Mouse (Mus musculus) erythroblast, embryonic 14.5 days (primary cell): ENCODE results near the gene Psmd1. TPM values are rescaled to one million over a fixed set of nuclear protein-coding genes. Genes with fewer than 3 reads are reported as not detected.

Experiments
- H3K27me3 ChIP-seq: 2 replicates; pipeline ENCODE4 v1.6.1; 2012; ENCODE audit warnings: inconsistent platforms; ENCODE audit not compliant: control insufficient read depth
- H3K36me3 ChIP-seq: 2 replicates; pipeline ENCODE4 v1.6.1; 2012; ENCODE audit warnings: mild to moderate bottlenecking, inconsistent platforms; ENCODE audit not compliant: control insufficient read depth
- H3K4me1 ChIP-seq: 2 replicates; pipeline ENCODE4 v1.6.1; 2012; ENCODE audit warnings: inconsistent platforms; ENCODE audit not compliant: control insufficient read depth
- H3K4me3 ChIP-seq: replicated peaks from 2 replicates; pipeline ENCODE3; 2012; ENCODE audit warnings: moderate library complexity, mild to moderate bottlenecking, inconsistent platforms
- H3K9me3 ChIP-seq: 2 replicates; pipeline ENCODE4 v1.6.1; 2012; ENCODE audit warnings: low read length, inconsistent platforms, mixed read lengths; ENCODE audit not compliant: control insufficient read depth
- GATA1 ChIP-seq: IDR thresholded peaks from 2 replicates; pipeline ENCODE4 v1.6.1; 2012; ENCODE audit warnings: low read length, inconsistent platforms, mixed read lengths
- TAL1 ChIP-seq: IDR thresholded peaks from 3 replicates; pipeline ENCODE4 v1.6.1; 2012; ENCODE audit warnings: low read length, inconsistent platforms, mixed read lengths
- polyA plus RNA-seq: library from polyadenylated mRNA; stranded (reverse); fragments of >175 nt; gene quantifications from 2 replicates; pipeline ENCODE4 v1.2.3, GENCODE M21; 2012

Psmd1 gene
- polyA plus RNA-seq, 1 experiment, result 3.8 TPM

GRCm38 (mm10) chr1:86040817-86041216 is 23.4 kb upstream of the Psmd1 start:
- H3K27me3 ChIP-seq, result peaks cover 35% of the 10 kb centered on the region
- no peaks in the 10 kb centered on the region for H3K36me3 ChIP-seq
- H3K4me1 ChIP-seq, result no peaks in the 10 kb centered on the region
- no peak for TF ChIP-seq GATA1
- TF ChIP-seq TAL1, result no peak
- H3K9me3 ChIP-seq, result no peaks in the 10 kb centered on the region; the same call in 1 of the 2 replicates
- H3K4me3 ChIP-seq, result no peak overlapping the region

- H3K4me3 ChIP-seq, result no peak overlapping the region
- peaks cover 69% of the 10 kb centered on the region for H3K27me3 ChIP-seq
- TF ChIP-seq TAL1 (no peak), GATA1 (no peak)
These were observed 19.1 kb upstream of the Psmd1 start for GRCm38 (mm10) chr1:86045056-86045455.

GRCm38 (mm10) chr1:86045848-86046805 is 18.1 kb upstream of the Psmd1 start, which contains the start of gene 2810459M11Rik:
TSS of gene 2810459M11Rik (plus strand) at chr1:86045863.
- peaks cover 7% of the 10 kb centered on the region; the same call in 1 of the 2 replicates for H3K9me3 ChIP-seq
- peaks cover 73% of the 10 kb centered on the region for H3K27me3 ChIP-seq
- H3K4me3 ChIP-seq, result peak within 1 kb of the TSS; percentile 57
- H3K36me3 ChIP-seq, result no peaks in the 10 kb centered on the region; the same call in 1 of the 2 replicates
- no peak for TF ChIP-seq GATA1
- no peak for TF ChIP-seq TAL1
- H3K4me1 ChIP-seq, result no peaks in the 10 kb centered on the region

More at GRCm38 (mm10) chr1:86045056-86045455, 19.1 kb upstream of the Psmd1 start:
- H3K4me1 ChIP-seq, result no peaks in the 10 kb centered on the region
- no peaks in the 10 kb centered on the region; the same call in 1 of the 2 replicates for H3K36me3 ChIP-seq
- H3K9me3 ChIP-seq, result peaks cover 7% of the 10 kb centered on the region; the same call in 1 of the 2 replicates

- Histone ChIP-seq H3K36me3 (no peaks in the 10 kb centered on the region; the same call in 1 of the 2 replicates), H3K4me1 (no peaks in the 10 kb centered on the region), H3K27me3 (peaks cover 73% of the 10 kb centered on the region), H3K9me3 (peaks cover 7% of the 10 kb centered on the region; the same call in 1 of the 2 replicates), H3K4me3 (peak overlapping the region; percentile 57)
- no peak for TF ChIP-seq TAL1
- TF ChIP-seq GATA1, result no peak
These were observed 17.2 kb upstream of the Psmd1 start for GRCm38 (mm10) chr1:86046833-86047563.

- Histone ChIP-seq H3K4me3 (no peak overlapping the region), H3K27me3 (peaks cover 67% of the 10 kb centered on the region), H3K9me3 (peaks cover 7% of the 10 kb centered on the region; the same call in 1 of the 2 replicates), H3K4me1 (no peaks in the 10 kb centered on the region), H3K36me3 (peaks cover 2% of the 10 kb centered on the region; the same call in 1 of the 2 replicates)
- TF ChIP-seq GATA1 (no peak), TAL1 (no peak)
These were observed 16.0 kb upstream of the Psmd1 start for GRCm38 (mm10) chr1:86048231-86048630.

- H3K9me3 ChIP-seq, result peaks cover 7% of the 10 kb centered on the region; the same call in 1 of the 2 replicates
These were observed 15.4 kb upstream of the Psmd1 start for GRCm38 (mm10) chr1:86048744-86049143.

GRCm38 (mm10) chr1:86053198-86053921 is 10.8 kb upstream of the Psmd1 start:
- peaks cover 16% of the 10 kb centered on the region for H3K27me3 ChIP-seq
- no peaks in the 10 kb centered on the region for H3K4me1 ChIP-seq
- no peak for TF ChIP-seq GATA1
- peaks cover 2% of the 10 kb centered on the region; the same call in 1 of the 2 replicates for H3K36me3 ChIP-seq
- no peak overlapping the region for H3K4me3 ChIP-seq
- H3K9me3 ChIP-seq, result no peaks in the 10 kb centered on the region

More at GRCm38 (mm10) chr1:86048744-86049143, 15.4 kb upstream of the Psmd1 start:
- no peaks in the 10 kb centered on the region for H3K4me1 ChIP-seq
- peaks cover 62% of the 10 kb centered on the region for H3K27me3 ChIP-seq
- H3K36me3 ChIP-seq, result peaks cover 2% of the 10 kb centered on the region; the same call in 1 of the 2 replicates
- no peak overlapping the region for H3K4me3 ChIP-seq
- TF ChIP-seq GATA1, result no peak
- no peak for TF ChIP-seq TAL1

- Histone ChIP-seq H3K36me3 (peaks cover 2% of the 10 kb centered on the region; the same call in 1 of the 2 replicates), H3K4me3 (no peak overlapping the region), H3K9me3 (no peaks in the 10 kb centered on the region), H3K4me1 (peaks cover 12% of the 10 kb centered on the region), H3K27me3 (peaks cover 7% of the 10 kb centered on the region)
- no peak for TF ChIP-seq GATA1
- TF ChIP-seq TAL1, result no peak
These were observed 9.2 kb upstream of the Psmd1 start for GRCm38 (mm10) chr1:86054943-86055342.
